Mouse (Mus musculus): Measurements from ENCODE around the gene Ssbp4. TPM values are rescaled to one million over a fixed set of nuclear protein-coding genes. Genes with fewer than 3 reads are reported as not detected.

Gene Ssbp4
- total RNA-seq, 2 experiments from 2014 or later: 274 to 297 TPM

DNA sequence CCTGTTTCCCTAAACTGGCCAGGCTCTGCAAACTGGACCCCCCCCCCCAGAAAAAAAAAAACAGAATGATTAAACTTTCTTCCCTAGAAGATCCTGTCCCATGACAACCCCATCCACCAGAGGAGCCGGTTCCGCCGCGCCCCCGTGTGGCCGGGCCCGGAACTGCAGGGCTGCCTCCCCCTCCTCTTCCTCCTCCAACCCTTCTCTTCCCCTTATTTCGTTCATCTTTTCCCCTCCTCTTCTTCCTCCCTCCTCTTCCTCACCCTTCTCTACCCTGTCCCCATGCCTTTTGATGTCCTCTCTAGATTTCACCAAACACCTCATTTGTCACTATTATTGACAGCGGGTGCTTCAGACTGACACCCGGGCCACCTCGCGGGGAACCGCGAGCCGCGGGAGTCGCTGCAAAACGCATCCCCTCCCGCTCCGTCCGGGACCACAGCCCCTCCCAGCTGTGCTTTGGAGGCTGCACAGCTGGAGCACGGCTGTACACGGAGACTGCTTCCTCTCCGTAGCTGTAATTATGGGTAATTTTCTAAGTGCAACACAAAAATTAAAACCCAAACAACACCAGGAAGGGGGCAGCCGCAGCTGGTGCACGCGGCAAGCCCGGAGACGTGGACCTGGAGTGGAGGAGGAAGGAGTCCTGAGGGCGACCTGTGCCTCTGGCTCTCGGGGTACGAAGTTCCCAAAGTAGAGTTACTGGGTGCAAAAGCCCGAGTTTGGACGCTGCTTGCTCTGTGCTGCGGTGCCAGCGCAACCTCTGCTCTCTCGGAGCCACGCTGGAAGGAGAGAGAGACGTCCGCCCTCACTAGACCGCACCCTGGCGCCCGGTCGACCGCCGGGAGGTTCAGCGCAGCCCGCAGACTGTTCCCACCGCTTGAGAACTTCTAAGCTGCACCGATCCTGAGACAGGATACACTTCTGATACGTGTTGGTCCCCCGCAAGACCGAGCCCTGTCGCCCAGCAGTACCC is 2.4 kb upstream of the Ssbp4 start:
- peak; percentile 86 for TF ChIP-seq CTCF (conservative IDR thresholded peaks at IDR 0.05)
- Histone ChIP-seq H3K4me3 (peak overlapping the region; percentile 64), H3K27ac (peak overlapping the region; percentile 99)
- DNase-seq (ENCODE audit: low spot score in 2 of 2): peak in 1 of 2 experiments; percentile 91

DNA sequence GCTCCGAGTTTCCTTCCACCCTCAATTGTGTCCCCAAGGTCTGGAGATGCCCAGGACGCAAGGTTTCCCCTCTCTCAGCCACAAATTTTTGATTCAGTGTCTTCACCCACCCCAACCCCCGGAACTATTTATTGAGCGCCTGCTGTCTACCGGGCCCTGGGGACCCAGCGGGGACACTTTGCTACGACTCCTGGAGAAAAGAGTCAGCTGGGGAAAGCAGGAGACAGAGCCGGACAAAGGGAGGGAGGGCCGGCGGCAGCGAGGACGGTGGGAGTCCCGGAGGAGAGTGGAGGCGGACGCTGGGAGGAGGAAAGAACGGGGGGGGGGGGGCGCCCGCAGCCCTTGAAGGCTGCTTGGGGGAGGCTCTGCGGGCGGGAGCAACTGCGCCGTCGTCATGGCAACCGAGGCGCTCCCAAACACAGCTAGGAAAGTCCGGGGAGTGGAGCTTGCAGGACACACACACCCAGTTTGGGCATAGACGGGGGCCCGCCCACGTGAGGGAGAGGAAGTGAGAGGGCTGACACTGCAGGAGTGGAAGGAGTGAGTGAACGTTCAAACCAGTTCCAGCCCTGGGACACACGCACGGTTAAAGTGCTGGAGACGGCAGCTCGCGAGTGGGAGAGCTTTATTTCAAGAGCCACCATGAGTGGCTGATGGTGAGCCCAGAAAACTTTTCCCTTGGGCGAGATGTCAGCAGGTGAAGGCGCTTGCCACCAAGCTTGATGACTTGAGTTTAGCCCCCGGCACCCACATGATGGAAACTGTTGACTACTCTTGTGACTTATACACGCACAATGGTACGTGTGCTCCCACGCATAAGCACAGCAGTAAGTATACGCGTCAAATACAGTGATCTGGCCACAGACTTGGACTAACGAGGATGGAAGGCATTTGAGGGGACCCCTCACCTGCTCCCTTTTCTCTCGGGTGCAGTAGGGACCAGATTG is 1.4 kb upstream of the Ssbp4 start:
- H3K27ac ChIP-seq: peak overlapping the region; percentile 99
- peak; percentile 69 to 89 for DNase-seq (ENCODE audit: low spot score in 2 of 2)
- peak overlapping the region; percentile 48 for H3K4me3 ChIP-seq
- TF ChIP-seq CTCF (conservative IDR thresholded peaks at IDR 0.05): no peak

DNA sequence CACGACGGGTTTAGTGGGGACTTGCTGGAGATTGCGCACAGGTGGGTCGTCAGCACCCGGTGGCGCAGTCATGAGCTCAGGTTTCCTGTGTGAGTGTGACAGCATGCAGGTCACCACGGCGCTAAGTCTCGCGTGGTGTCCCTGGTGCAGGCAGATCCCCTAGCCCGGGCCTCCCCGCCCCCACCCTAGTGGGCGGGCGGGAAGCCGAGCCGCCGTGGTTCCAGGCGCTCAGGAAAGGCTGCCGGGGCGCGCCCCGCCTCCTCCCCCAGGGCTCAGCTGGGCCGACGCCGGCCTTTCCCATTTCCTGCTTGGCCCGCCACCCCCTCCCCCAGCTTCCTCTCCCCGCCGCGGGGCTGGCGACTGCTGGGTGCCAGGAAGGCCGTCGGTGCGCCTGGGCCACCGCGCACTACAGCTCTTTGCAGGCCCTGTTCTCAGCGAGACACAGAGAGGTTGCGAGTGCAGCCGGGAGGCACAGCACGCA is 736 bp upstream of the Ssbp4 start:
- DNase-seq (ENCODE audit: low spot score in 2 of 2): peak in 1 of 2 experiments; percentile 60
- TF ChIP-seq CTCF (conservative IDR thresholded peaks at IDR 0.05): no peak
- Histone ChIP-seq H3K4me3 (peak overlapping the region; percentile 48), H3K27ac (peak overlapping the region; percentile 99)

DNA sequence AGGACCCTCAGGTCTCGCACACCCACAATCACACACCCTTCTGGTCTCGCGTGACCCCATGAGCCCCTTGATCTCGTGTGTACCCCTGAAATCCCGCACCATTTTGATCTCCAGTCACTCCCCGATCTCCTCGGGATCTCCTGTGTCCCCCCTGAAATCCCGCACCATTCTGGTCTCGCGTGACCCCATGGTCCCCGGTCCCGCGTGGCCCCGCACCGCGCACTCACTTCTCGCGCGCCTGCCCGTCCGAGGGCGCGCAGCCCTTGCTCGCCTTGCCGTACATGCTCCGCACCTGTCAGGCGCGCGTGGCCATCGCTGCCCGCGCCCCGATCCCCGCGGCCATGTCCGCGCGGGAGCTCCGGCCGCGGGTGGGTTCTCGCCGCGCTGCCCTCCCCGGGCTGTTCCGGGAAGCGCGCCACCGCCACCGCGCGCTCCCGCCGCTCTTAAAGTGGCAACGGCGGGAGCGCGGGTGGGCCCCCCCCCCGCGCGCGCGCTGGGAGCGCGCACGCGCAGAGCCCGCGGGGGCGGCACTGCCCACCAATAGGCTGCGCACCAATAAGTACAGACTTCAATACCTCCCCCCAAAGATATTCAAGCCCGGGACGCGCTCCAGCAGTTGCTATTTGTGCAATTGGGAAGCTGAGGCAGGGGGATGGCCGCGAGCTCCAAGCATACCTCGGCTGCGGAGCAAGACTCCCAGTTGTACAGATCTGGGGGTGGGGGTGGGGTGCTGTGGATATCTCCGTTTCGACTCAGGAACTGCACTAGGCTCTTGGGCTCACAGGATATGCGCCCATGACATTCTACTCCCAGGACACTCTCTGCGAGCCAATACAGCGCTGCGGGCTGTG is 549 bp downstream of the Ssbp4 start:
- DNase-seq (ENCODE audit: low spot score in 2 of 2): peak in 1 of 2 experiments; percentile 62
- no peak for TF ChIP-seq CTCF (conservative IDR thresholded peaks at IDR 0.05)
- H3K4me3 ChIP-seq: peak overlapping the region; percentile 90

DNA sequence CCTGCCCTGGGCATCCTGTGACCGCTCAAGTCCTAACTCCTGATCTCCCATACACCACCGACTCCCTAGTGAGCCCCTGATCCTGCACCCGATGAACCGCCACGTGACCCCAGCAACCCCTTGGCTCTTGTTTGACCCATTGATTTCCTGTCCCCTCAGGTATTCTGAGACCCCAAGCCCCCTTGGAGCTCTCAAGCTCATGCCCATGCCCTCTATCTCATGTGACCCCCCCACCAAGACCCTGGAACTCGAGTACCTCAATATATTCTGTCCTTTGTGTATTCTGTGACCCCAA is 1.1 kb downstream of the Ssbp4 start:
- Histone ChIP-seq H3K4me3 (peak overlapping the region; percentile 90), H3K27ac (peak overlapping the region; percentile 99)
- TF ChIP-seq CTCF (conservative IDR thresholded peaks at IDR 0.05): no peak
- no peak for DNase-seq (ENCODE audit: low spot score in 2 of 2)

More for the DNA sequence above, 549 bp downstream of the Ssbp4 start:
- H3K27ac ChIP-seq: peak overlapping the region; percentile 99

DNA sequence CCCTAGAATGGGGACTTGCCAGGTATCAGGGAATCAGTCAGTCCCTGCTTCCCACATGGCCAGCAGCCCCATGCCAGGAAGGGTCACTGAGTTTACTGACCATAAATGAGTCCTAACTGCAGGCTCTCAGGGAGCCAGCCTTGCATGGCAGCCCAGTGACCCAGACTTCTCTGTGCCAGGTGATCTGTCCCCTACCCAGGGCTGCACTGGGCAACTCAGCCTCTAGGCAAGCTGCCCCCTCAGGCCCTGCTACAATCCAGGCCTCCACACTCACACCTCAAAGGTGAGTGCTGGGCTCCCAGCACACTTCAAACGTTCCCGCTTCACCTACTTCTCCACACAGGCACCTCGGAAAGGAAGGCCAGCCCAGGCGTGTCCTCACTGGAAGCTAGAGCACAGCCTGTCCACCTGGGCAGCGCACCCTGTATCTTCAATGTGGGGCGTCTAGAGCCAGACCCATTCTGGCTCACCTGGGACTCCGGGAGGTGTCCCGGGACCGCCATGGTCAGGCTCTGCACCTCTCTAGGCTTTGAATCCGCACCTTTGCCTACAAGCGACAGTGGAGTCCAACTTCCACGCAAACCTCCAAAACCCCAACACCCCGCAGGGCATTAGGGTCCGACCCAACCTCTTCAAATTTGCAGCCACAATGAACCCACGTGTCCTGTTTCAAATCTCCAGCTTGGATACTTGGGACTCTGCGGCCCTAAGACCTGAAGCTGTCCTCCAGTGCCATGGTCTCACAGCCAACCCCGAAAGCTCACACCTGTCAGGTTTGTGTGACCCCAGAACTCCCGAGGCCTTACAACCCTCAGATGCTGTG is 1.7 kb downstream of the Ssbp4 start:
- Histone ChIP-seq H3K27ac (peak overlapping the region; percentile 99), H3K4me3 (peak overlapping the region; percentile 90)
- DNase-seq (ENCODE audit: low spot score in 2 of 2): no peak
- no peak for TF ChIP-seq CTCF (conservative IDR thresholded peaks at IDR 0.05)

DNA sequence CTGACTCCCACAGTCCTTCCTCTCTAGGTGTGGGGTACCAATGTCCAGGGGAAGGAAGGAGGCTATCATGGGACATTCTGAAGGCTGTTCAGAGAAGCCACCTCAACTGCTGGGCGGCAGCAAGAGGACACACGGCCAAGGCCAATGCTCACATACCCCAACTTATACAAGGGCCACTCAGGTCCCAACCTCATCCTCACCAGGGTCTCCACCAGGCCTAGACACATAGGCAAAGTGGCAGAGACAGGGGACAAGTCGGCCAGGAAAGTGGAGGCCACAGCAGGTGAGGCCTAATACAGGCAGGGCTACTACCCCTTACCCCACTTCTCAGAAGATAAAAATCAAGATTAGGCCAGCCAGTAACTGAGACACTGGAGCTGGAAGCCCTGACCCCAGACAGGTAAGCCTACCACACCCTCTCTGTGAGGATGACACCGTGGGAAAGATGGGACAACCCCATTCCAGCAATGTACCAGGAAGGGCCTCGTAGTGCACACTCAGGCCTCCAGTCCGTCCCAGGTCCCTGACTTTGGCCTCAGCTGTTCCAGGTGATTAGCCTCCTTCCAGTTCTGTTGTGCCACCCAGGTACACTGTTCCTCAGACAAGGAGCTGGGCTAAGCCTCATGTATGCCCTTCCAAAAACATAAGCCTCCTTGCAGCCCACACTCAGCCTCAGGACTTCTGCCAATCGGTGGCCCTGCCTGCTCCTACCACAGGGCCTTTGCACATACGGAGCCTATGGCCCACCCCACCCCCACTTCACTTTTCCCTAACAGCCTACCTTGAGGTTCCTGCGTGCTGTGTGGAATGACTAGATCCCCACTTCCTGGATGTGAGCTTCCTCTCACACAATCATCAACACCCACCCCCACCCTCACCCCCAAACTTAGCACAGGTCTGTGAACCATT is 2.5 kb downstream of the Ssbp4 start:
- Histone ChIP-seq H3K4me3 (no peak overlapping the region; the same call in 1 of the 2 replicates), H3K27ac (peak overlapping the region; percentile 23; the same call in 1 of the 2 replicates)
- no peak for DNase-seq (ENCODE audit: low spot score in 2 of 2)
- TF ChIP-seq CTCF (conservative IDR thresholded peaks at IDR 0.05): no peak

DNA sequence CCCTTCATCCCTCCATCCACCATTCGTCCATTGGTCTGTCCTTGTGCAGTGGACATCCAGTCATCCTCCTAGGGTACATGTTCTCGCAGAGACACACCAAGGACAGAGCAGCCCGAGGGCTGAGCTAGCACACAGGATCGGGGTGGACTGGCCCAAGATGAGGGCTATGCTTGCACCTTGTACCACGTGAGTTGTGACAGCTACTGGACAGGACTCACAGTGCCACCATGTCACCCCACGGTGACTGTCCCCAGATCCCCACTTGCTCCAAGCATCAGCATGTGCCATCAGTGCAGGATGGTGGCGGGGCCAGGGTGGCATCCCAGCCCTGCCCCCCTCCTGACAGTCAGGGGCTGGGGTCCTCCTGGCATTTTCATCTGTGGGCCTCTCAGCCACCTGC is 4.1 kb downstream of the Ssbp4 start:
- TF ChIP-seq CTCF (conservative IDR thresholded peaks at IDR 0.05): no peak
- Histone ChIP-seq H3K27ac (peak overlapping the region; percentile 43; the same call in 1 of the 2 replicates), H3K4me3 (no peak overlapping the region)

DNA sequence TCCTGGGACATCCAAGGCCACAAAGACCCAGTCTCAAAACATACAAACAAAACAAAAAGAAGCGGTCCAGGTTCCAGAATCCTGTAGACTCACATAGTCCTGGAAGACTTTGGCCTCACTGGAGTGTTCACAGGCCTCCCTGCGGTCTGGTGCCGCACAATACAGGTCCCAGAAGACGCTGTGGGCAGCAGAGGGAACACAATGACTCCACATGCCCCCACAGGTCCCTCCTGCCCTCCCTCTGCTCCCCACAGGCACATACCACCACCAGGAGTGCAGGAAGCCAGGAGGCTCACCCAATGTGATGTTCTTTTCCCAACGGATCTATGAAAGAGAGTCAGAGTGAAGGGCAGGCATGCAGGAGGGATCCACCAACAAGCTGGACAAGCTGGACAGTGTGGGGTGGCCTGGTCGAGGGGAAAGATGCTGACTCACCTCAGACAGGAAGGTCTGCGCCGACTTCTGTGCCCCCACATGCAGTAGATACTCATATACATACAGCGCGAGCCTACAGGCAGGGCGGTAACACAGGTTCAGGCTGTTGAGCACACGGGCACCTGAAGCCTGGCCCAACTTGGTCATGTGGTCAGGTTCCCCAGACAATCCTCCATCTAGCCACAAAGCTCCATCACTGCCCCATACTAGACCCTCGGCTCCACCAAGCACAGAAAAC is 6.4 kb downstream of the Ssbp4 start:
- no peak for TF ChIP-seq CTCF (conservative IDR thresholded peaks at IDR 0.05)
- H3K27ac ChIP-seq: peak overlapping the region; percentile 82; the same call in 1 of the 2 replicates
- no peak for DNase-seq (ENCODE audit: low spot score in 2 of 2)
- H3K4me3 ChIP-seq: no peak overlapping the region

More for the DNA sequence above, 4.1 kb downstream of the Ssbp4 start:
- DNase-seq (ENCODE audit: low spot score in 2 of 2): no peak

DNA sequence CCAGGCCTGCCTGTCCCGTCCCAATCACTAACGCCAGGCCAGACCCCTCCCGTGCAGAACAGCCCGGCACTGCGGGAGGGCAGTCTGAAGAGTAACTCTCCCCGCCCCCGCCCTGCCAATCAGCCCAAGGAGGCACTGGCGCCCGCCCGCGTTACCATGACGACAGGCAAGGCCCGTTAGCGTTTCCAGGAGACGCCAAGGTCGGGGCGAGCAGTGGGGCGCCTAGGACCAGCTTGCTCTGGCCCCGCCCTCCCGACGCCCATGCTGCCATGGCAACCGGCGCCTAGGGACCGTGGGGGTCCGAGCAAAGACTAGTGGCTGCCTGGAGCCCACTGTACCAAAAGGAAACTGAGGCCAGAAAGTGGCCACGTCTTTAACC is 7.4 kb downstream of the Ssbp4 start:
- DNase-seq (ENCODE audit: low spot score in 2 of 2): peak; percentile 83 to 89
- Histone ChIP-seq H3K4me3 (peak overlapping the region; percentile 39), H3K27ac (peak overlapping the region; percentile 82)

More for the DNA sequence above, 7.4 kb downstream of the Ssbp4 start:
- TF ChIP-seq CTCF (conservative IDR thresholded peaks at IDR 0.05): no peak
